Mouse (Mus musculus) right cerebral cortex, postnatal 36 days (tissue): ENCODE measurements around the gene Mbl1.

Source experiments
- DNase-seq, 2 experiments: peaks; one replicate each; pipeline ENCODE4 v3.0.0; 2022; ENCODE audit warnings: low spot score in 2 of 2, mixed read lengths in 1 of 2

Gene Mbl1

DNA sequence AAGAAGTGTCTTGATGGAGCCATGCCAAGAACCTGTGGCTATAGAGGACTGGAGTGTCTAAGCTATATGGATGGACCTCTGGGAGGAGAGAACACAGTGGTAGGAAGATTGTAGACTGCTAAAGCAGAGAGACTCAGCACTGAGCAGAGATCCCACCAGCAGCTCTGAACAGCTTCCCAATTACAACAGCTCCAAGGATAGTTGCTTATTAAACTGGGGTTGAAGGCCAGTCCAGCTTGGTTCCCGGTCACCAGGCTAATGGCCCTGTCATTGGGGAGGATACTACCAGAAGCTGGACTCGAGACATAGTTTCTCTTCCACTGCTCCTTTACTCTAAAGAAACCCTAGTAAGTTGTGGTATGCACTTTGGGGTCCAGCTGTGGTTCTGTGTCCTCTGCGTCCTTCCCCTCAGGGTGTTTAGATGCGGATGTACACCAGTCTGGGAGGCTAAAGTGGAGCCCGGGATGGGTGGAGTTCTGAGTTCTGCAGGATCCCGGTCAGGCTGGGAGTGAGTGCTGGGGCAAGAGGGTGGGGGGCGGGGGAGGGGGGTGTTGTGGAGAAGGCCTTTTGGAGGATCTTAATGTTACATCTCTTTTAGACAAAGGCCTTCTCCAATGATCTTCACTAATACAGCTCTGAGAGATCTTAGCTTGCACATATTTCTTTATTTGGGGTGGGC is at the start of gene Mbl1:
Mbl1 (plus strand) TSS at position 239 of the 679 bp plus-strand sequence.
- DNase-seq: no peak

DNA sequence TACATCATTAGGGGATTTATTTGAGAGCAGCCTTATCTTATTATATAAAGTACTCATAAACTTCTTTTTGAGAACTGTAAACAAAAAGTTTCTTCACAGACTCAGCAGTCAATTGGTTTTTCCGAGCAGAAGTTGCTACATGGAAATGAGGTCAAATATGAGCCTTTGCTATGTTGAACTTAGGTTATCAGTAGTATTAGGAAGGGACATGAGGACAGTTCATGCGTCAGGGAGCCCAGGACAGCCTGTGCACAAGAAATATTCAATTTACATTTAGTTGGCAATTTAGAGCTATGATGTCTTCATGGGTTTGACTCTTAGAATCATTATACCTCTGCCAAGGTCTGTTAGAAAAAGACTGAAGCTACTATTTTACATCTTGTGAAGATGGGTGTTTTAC is 49.0 kb upstream of the Mbl1 start:
- DNase-seq: no peak

DNA sequence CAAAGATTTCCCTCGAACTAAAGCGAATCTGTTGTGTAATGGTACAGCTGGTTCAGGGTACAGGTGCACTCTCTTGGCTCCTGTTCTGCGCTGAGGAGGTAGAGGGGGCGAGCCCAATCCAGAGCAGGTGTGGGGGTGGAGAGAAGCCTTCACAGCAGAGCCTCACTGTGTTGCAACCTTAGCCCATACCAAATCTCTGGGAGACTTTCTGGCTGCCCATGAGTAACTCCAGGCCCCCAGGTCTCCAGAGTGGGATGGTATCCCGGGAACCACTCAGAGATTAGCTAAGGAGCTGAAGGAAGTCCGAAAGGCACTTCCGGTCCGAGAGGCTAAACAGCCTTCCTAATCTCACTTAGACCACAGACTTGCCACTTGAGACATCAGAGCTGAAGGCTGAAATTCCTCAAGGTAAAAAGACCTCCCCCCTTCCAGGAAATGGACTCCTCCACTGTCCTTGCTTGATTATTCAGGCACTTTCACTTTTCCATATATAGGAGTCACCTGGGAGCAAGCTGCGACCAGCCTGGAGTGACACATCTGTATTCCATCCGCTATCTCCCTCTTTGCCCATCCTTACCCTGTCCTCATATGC is 46.3 kb upstream of the Mbl1 start, which contains the start of gene Mat1a:
Mat1a (plus strand) TSS at position 183 of the 592 bp plus-strand sequence.
- no peak for DNase-seq

DNA sequence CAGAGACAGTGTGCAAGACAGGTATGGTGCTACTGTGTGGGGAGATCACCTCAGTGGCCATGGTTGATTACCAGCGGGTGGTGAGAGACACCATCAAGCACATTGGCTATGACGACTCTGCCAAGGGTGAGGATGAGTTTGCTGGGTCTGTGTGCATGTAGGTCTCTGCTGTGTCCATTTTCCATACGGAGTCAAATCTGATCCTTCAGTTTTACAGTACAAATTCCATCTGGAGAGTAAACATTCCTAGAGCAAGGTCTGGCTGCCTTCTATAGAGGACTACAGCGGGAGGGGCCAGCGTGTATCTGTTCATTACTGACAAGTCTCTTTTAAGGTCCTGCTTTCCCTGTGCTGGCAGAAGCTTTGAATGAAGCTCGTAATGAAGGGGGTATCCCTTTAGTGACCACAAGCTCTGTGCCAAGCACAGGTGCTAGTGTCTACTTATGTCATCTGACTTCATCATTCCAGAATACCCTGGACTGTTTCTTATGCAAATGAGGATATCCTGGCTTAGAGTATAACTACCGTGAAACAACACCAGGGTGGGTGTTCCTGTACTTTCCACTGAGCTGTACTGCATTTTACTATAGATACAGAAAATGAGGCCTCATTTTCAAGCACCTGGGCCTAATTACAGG is 40.1 kb upstream of the Mbl1 start:
- DNase-seq: no peak

DNA sequence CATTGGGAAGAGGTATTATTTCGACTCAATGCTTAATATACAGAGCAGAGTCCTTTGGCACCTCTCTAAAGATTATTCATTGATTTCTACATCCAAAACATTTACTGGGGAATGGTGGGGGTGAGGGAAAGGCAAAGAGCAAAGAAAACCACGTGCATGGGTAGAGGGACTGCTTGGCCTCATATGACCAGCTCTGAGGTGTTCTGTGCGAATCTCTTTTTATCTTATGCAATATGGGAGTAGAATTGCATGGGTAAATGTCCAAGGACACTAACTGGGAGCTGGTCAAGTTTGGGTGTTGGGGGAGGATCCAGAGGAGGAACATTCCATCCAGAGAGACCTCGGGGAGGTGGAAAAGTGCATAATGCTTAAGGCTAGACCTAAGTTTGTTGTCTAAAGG is 38.3 kb upstream of the Mbl1 start:
- no peak for DNase-seq

DNA sequence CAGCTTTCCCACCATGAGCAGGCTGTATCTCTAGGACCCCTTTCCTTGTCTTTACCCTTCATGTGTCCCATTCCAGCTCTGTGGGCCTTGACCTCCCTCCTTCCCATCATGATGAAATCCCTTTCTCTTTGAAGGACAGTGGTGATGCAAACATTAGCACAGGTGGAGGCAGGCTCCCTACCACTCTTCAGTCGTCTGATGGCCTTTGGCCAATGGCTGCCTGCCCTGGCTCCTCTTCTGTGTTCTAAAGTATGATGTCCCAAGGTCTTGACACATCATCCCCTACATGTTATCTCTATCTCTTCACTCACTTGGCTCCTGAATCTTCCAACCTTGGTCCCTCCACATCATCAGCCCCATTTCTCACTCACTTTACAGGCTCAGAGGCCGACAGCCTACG is 35.0 kb upstream of the Mbl1 start:
- DNase-seq: no peak

DNA sequence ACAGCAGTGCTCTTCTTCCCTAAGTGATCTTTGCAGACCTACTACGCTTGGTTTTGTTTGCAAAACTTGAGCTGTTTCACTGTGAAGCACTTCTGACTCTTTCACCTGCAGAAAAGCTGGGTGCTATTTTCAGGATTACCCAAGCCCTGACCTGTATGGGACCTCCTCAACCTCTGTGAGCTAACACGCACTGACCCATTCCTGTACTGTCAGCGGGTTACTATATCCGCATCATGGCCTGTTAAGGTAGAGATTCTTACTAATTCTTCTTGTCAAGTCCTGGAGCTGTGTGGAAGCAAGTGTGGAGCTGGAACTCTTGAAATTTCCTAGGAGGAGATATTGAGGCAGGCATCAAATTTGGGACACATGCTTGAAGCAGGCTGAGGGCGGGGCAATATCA is 26.6 kb upstream of the Mbl1 start:
- DNase-seq: no peak

DNA sequence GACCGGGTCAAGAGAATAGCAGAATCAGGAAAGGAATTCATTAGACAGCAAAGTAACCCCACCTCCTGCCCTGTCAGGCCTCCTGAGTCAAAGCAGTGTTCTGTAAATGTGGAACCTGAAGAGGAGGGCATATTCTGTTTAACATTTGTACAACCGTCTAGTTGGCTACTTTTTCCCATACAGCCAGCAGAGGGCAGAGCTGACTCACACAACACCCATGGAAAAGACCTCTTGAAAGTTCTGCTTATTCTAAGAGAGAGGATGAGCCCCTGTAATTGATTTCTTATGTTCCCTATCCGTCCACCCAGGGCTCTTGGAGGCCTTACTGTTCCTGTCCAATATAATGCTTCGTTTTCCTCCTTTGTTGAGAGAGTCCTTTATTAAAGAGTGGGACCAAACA is 23.3 kb upstream of the Mbl1 start:
- DNase-seq: no peak

DNA sequence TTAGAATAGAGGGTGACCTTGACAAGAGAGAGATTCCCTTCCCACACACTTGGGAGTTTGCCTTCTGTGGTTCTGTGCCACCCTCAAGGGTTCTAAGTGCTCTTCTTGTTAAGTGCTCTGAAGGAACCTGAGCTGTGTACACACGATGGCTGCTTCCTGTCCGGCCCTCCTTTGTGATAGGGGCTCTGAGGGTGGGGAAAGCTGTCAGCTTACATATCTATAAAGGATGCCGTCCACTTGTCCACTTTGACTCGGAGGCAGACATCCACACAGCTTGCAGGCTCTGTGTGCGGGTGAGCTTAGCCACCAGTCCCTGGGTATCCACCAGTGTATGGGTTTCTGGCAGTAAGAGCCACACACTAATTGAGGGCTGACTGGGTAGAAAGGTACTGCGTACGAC is 19.7 kb upstream of the Mbl1 start, which contains the start of gene Sftpa1:
Sftpa1 (plus strand) TSS at position 243 of the 400 bp plus-strand sequence.
- no peak for DNase-seq

DNA sequence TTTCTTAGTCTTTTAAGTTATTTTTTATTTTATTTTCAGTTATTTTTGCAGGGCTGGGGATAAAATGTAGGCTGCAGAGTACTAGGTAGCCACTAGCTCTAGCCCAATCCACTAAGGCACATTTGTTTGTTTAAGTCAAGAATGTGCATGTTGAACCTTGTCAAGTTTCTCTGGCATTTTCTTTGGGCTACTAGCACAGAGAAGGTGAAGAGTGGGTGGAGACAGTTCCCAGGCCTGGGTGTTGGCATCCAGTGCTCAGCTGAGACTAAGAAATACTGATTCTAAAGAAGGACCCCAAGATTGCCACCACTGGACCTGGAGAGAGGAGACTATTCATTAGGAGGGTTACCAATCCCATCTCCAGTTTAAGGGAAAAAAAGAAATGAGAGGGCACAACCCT is 14.3 kb upstream of the Mbl1 start:
- no peak for DNase-seq

DNA sequence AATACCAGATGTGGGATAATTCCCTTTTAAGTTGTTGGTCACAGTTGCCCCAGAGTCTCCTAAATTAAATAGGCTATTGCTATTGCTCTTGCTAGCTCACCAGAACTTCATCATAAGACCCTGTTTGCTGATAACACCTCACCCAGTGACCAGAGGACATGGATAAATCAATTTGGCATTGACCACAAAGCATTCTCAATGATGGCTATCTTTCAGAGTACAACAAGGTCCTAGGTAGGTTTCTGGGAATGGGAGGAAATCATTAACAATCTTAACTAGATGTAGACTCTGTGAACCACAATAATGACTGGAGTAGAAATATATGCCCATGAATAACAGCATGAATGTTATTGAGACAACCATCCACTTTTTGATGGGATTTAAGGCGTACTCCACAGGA is 10.6 kb upstream of the Mbl1 start:
- no peak for DNase-seq

DNA sequence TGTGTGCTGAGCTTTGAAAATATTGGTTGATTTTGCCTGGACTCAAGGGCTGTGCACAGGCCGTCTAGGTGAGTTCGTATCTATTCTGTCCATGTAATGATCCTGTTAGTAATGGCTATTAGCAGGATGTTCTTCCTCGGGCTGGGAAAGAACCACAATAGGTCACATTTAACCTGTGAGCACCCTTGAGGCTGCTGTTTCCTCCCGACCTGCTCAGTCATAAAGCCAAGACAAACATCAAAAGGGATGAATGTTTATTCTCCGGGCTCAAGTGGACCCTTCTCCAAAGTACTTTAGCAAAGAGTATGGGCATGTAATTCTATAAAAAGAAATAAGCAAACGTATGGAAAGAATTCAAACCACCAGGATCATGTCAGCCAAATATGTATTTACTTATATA is 5.2 kb upstream of the Mbl1 start:
- no peak for DNase-seq

DNA sequence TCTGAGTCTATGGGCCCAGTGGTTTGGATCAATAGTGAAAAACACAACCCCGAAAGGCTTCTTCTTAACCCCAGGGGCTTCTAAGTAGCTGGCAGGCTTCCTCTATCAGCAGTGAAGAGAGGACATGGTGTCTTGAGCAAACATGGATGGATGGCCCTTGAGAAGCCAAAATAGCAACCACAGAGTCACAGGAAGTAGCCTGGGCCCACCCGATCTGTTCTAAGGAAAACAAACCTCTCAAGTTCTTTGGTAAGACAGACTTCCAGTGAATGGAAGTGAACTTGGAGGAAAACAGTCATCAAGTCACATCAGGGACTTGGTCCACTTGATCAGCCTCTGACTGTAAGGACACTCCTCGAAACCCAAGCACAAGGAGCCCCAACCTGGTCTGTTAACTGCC is 4.3 kb upstream of the Mbl1 start:
- DNase-seq: no peak

DNA sequence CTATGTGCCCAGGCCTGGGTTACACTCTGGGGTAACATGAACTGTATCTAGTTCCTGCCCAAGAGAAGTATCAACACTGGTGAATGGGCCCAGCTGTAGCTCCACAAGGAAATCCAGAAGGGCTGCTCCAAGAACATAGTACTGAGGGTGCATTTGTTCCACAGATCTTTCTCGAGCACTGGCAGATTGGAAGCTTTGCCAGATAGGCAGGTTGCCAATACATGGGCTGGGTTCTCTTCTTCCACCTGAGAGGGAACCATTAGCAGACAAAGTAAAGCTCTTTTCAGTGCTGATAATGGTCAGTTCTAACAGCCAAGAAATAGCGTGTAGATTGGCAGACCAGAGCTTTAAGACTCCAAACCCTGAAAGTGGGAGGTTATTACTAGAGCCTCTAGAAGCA is 3.9 kb upstream of the Mbl1 start:
- no peak for DNase-seq

DNA sequence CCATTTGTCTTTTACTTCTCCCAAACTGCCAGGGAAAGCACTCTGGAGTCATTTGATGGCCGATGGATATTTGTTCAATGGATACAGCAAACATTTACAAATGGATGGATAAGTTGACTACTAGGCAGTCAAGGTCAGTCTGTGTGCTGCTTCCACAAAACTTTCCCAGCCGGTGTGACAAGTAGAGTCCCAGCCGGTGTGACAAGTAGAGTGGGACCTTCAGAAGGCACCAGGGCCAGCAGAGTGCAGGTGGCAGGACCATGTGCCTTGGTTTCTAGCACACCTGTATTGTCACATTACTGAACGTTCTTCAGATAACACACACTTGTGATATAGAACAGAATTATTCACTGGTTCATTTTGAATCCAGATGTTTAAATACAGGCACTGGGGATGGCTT is 8.8 kb downstream of the Mbl1 start:
- DNase-seq: no peak

DNA sequence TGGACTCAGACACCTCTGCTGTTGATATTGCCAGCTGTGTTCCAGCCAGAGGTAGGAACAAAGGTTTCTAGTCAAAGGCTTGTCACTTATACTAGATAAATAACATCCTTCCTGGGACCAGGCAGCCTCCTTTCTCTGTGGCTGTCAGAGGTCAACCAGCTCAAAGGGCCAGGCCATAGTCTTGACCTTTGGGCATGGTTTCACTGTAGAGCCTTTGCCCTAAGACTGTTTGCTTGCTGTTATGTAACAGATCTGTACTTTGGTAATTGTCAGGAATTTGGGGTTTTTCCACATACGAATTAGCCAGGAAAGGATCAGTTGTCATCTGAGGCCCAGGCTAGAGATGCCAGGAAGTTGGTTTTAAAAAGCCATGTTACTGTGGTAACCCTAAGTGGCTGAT is 9.5 kb downstream of the Mbl1 start:
- no peak for DNase-seq

DNA sequence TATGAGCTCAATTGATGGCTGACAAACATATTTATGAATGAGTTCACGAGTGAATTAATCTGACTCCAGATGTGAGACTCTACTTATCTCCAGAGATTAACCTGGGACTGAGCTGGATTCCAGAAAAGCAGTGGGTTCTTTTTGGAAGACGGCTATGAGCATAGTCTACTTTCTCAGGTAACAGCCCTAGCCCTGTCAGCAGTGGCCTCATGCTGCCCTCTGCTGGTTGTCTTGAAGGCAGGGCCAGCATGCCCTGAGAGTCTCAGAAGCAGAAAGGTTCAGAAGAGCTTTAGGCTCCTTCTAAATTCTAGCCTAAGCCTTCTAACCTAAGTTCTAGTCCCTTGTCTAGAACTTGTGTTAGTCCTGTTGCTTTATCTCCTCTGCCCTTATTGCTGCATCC is 11.4 kb downstream of the Mbl1 start:
- DNase-seq: peak; percentile 6 to 7

DNA sequence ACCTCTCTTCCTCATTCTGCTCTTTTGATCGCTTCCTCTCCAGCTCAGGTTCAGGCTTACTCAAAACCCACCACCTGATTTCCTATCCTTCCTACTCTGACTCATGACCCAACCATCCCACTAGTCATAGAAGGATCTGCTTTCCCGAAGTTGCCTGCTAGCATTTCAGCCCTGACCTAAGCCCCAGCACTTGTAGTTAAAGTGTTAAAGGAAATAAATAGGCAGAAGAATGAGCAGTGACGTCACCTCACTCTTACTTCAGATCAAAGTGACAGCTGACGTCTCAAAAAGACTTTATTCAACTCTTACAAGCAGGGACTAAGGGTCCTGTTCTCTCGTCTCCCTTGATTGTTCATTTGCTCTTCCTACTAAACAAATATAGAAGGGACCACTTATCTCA is 16.0 kb downstream of the Mbl1 start:
- DNase-seq: no peak

DNA sequence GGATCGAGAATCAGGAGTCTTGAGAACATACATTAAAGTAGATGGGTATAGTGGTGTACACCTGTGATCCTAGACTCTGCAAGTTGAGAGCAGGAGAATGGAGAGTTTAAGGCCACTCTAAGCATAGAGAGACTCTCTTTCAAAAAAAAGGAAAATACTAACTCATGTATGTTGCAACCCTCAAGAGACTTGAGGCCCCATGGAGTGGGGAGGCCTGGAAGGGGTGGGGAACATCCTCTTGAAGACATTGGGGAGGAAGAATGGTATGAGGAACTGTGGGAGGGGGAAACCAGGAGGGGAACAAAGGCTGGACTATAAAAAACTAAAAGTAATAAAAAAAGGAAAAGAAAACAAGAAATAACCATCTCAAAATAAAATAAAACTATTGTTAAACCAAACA is 17.3 kb downstream of the Mbl1 start:
- no peak for DNase-seq

DNA sequence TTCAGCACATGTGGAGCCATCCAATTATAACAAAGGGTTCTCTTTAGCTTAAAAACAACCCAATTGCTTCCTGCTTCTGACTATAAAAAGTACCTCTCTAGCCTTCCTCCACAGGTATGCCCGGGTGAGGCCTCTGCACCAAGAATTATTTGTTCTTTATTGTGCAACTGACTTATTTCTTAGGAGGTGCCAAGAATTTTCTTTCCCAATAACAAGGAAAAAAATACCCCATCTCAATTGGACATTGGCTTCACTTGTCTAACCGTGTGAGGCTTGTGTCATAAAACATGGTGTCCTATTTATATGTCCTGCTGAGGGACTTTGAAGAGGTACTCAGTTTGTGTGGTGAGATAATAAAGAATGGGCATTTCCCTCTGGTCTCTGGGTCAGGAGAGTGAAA is 19.3 kb downstream of the Mbl1 start:
- DNase-seq: no peak

DNA sequence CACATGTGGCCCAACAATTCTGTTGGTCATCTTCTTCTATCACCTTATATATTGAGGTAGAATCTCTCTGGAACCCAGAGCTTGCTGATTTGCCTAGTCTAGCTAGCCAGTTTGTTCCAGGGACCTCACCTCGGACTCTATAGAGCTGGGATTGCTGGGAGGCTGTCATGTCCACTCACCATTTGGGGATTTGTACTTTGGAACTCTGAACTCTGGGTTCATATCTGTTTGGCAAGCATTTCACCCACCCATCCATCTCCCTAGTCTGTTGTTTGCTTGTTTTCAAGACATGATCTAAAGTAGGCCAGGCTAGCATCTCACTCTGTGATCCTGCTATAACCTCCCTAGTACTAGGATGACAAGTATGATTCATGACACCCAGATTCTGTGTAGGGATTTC is 23.5 kb downstream of the Mbl1 start:
- DNase-seq: no peak

DNA sequence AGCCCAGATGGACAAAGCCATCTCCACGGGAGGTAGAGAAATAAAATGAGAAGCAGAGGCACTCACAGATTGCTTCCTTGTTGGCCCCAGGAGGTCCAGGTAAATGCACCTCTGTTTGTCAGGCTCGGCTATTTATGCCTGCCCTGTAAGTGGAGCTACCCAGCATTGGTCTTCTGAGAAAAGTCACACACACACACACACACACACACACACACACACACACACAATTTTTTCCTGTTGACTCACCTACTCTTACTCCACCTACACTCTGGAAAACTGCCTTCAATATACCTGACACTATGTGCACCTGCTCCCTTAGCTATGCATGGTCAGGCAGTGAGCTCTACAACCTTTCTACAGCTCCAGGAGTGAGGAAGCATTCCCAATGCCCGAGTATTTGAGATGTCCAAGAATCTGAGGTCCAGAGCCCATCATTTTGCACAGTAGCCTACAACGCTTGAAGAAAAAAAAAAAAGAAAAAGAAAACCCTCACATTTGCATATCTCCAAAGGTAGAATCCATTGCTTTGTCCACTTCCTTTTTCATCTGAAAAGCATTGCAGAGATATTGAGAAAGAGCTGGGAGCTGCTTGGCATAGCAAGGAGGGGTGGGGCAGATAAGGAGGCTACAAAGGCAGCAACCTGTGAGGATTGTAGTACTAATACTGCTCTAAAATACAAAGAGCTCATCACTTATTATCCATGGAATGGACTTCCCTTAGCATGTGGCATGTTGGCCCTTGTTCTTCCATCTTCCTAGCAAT is 34.0 kb downstream of the Mbl1 start, which contains the start of gene Sftpd:
Sftpd (minus strand) TSS at position 91 of the 763 bp plus-strand sequence.
- no peak for DNase-seq
